Mouse (Mus musculus): ENCODE measurements at regions not wholly inside any gene's neighbourhood (a gene's known extent, or its start where the extent isn't known, plus 50 kb on each side); places are given as distances from the start of the nearest gene placed in this dataset.

DNA sequence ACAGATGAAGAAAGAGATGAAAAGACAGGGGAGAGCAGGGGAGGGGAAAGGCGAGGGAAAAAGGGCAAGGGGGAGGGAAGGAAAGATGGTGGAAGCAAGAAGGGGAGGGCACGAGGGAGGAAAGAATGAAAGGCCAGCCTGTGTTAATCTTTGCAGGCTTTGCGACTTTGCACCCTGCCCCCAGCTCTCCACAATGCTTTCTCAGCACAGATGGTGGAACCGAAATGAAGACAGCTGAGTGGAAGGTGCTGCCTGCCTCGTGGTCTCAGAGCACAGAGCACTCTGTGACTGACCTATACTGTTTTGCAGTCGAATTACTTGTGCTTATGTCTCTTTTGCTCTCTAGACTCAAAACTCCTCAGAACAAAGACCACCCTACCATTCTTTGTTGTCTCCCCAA is 55.2 kb upstream of the B3gat1 start:
- dilution Hi-C loops (cut with MboI; ENCODE audit: extremely low pct_ligation_motif_present, extremely low pct_unique_long_range_greater_than_20kb, low sequenced_read_pairs): no loop called here
- H3K4me3 ChIP-seq (replicated peaks in 1 of 3; ENCODE audit: low read depth in 2 of 3, low read length in 2 of 3, poor library complexity in 1 of 3): no peak overlapping the region
- no peak for DNase-seq (ENCODE audit: extremely low read depth)
- no peak for TF ChIP-seq RCOR1 (conservative IDR thresholded peaks at IDR 0.05; ENCODE audit: low read depth, low read length)
- TF ChIP-seq CTCF (conservative IDR thresholded peaks at IDR 0.05 in 1 of 2, IDR thresholded peaks at IDR 0.05 in 1 of 2; ENCODE audit: low read depth in 2 of 2, low read length in 2 of 2): no peak
- TF ChIP-seq NELFE (IDR thresholded peaks at IDR 0.05; ENCODE audit: low read depth, low read length): no peak
- TF ChIP-seq CHD1 (IDR thresholded peaks at IDR 0.05; ENCODE audit: low read depth, low read length): no peak
- no peak for TF ChIP-seq NRF1 (IDR thresholded peaks at IDR 0.05; ENCODE audit: low read depth, low read length)
- TF ChIP-seq MAZ (IDR thresholded peaks at IDR 0.05; ENCODE audit: low read depth, low read length): no peak
- no peak for TF ChIP-seq SMC3 (IDR thresholded peaks at IDR 0.05; ENCODE audit: low read depth, low read length)
- TF ChIP-seq UBTF (IDR thresholded peaks at IDR 0.05; ENCODE audit: low read depth, low read length): no peak
- TF ChIP-seq SIN3A (IDR thresholded peaks at IDR 0.05; ENCODE audit: low read length): no peak
- TF ChIP-seq ZNF384 (IDR thresholded peaks at IDR 0.05; ENCODE audit: low read depth, low read length): no peak
- TF ChIP-seq KAT2A (IDR thresholded peaks at IDR 0.05; ENCODE audit: insufficient replicate concordance, low read length): no peak
- no peak for TF ChIP-seq HCFC1 (IDR thresholded peaks at IDR 0.05; ENCODE audit: low read depth, low read length)
- TF ChIP-seq ZMIZ1 (IDR thresholded peaks at IDR 0.05; ENCODE audit: low read depth, low read length): no peak
- no peak for TF ChIP-seq TBP (conservative IDR thresholded peaks at IDR 0.05; ENCODE audit: low read depth, low read length)
- TF ChIP-seq ETS1 (conservative IDR thresholded peaks at IDR 0.05; ENCODE audit: low read depth, low read length): no peak
- TF ChIP-seq IRF4 (IDR thresholded peaks at IDR 0.05; ENCODE audit: low read depth, low read length): no peak
- no peak for TF ChIP-seq TCF12 (IDR thresholded peaks at IDR 0.05; ENCODE audit: low read depth, low read length)
- TF ChIP-seq EP300 (IDR thresholded peaks at IDR 0.05; ENCODE audit: low read length): no peak
- TF ChIP-seq MAFK (IDR thresholded peaks at IDR 0.05; ENCODE audit: insufficient replicate concordance, low read length): no peak
- in situ Hi-C loops (cut with MboI; ENCODE audit: low pct_ligation_motif_present, low pct_unique_long_range_greater_than_20kb, low sequenced_read_pairs): no loop called here
- no peaks in the 10 kb centered on the region for H3K79me2 ChIP-seq (replicated peaks; ENCODE audit: control insufficient read depth, extremely low read depth, insufficient read depth, poor library complexity, severe bottlenecking)
- no peaks in the 10 kb centered on the region for H3K9me3 ChIP-seq (replicated peaks; ENCODE audit: low read length)
- no peak overlapping the region for H3K9ac ChIP-seq (ENCODE audit: insufficient read depth, low read depth)
- no peaks in the 10 kb centered on the region for H3K27me3 ChIP-seq (replicated peaks)
- H3K36me3 ChIP-seq (replicated peaks in 1 of 2; ENCODE audit: control insufficient read depth in 1 of 2, insufficient read depth in 1 of 2, low read length in 1 of 2): no peaks in the 10 kb centered on the region
- H3K27ac ChIP-seq (ENCODE audit: insufficient read depth, low read depth): no peak overlapping the region
- no peak overlapping the region for H3K4me2 ChIP-seq (ENCODE audit: insufficient read depth, low read depth, poor library complexity, severe bottlenecking)
- peaks cover 0 to 9% of the 10 kb centered on the region in 2 experiments; a peak in 1 of 4 replicates for H3K4me1 ChIP-seq (ENCODE audit: control insufficient read depth in 1 of 2, insufficient read depth in 2 of 2)

- dilution Hi-C loops (cut with MboI; ENCODE audit: extremely low pct_ligation_motif_present, extremely low pct_unique_long_range_greater_than_20kb, low sequenced_read_pairs) (no loop called here), in situ Hi-C loops (cut with MboI; ENCODE audit: low pct_ligation_motif_present, low pct_unique_long_range_greater_than_20kb, low sequenced_read_pairs) (no loop called here)
- Histone ChIP-seq H3K9ac (ENCODE audit: insufficient read depth, low read depth) (no peak overlapping the region), H3K27ac (ENCODE audit: insufficient read depth, low read depth) (no peak overlapping the region), H3K36me3 (replicated peaks in 1 of 2; ENCODE audit: control insufficient read depth in 1 of 2, insufficient read depth in 1 of 2, low read length in 1 of 2) (no peaks in the 10 kb centered on the region), H3K4me1 (ENCODE audit: control insufficient read depth in 1 of 2, insufficient read depth in 2 of 2) (no peaks in the 10 kb centered on the region), H3K9me3 (replicated peaks; ENCODE audit: low read length) (no peaks in the 10 kb centered on the region), H3K4me2 (ENCODE audit: insufficient read depth, low read depth, poor library complexity, severe bottlenecking) (no peak overlapping the region), H3K4me3 (replicated peaks in 1 of 3; ENCODE audit: low read depth in 2 of 3, low read length in 2 of 3, poor library complexity in 1 of 3) (no peak overlapping the region), H3K79me2 (replicated peaks; ENCODE audit: control insufficient read depth, extremely low read depth, insufficient read depth, poor library complexity, severe bottlenecking) (no peaks in the 10 kb centered on the region), H3K27me3 (replicated peaks) (no peaks in the 10 kb centered on the region)
- DNase-seq (ENCODE audit: extremely low read depth): no peak
- TF ChIP-seq MAZ (IDR thresholded peaks at IDR 0.05; ENCODE audit: low read depth, low read length): no peak
- TF ChIP-seq SMC3 (IDR thresholded peaks at IDR 0.05; ENCODE audit: low read depth, low read length): no peak
- TF ChIP-seq MAX (IDR thresholded peaks at IDR 0.05; ENCODE audit: low read length): no peak
- no peak for TF ChIP-seq HCFC1 (IDR thresholded peaks at IDR 0.05; ENCODE audit: low read depth, low read length)
- TF ChIP-seq PAX5 (IDR thresholded peaks at IDR 0.05; ENCODE audit: low read length): no peak
- no peak for TF ChIP-seq POLR2AphosphoS2 (IDR thresholded peaks at IDR 0.05; ENCODE audit: low read depth, low read length)
- TF ChIP-seq JUN (IDR thresholded peaks at IDR 0.05; ENCODE audit: insufficient read depth, low read depth, low read length): no peak
- no peak for TF ChIP-seq UBTF (IDR thresholded peaks at IDR 0.05; ENCODE audit: low read depth, low read length)
- TF ChIP-seq EP300 (IDR thresholded peaks at IDR 0.05; ENCODE audit: low read length): no peak
- TF ChIP-seq JUND (conservative IDR thresholded peaks at IDR 0.05; ENCODE audit: low read depth, low read length): no peak
- no peak for TF ChIP-seq BHLHE40 (IDR thresholded peaks at IDR 0.05; ENCODE audit: low read depth, low read length)
- TF ChIP-seq RCOR1 (conservative IDR thresholded peaks at IDR 0.05; ENCODE audit: low read depth, low read length): no peak
- no peak for TF ChIP-seq MYC (IDR thresholded peaks at IDR 0.05; ENCODE audit: low read depth, low read length)
- TF ChIP-seq IRF4 (IDR thresholded peaks at IDR 0.05; ENCODE audit: low read depth, low read length): no peak
- no peak for TF ChIP-seq ZMIZ1 (IDR thresholded peaks at IDR 0.05; ENCODE audit: low read depth, low read length)
Observed at GRCm38 (mm10) chr9:26681516-26681915, 52.0 kb upstream of the B3gat1 start.
